Mouse (Mus musculus): Measurements from ENCODE around the gene Olfr1496.
"Not testable (repeated sequence)": the region's sequence is repeated elsewhere in the genome, so short reads cannot be mapped to it uniquely, and the experiment has no call there.

Gene Olfr1496

DNA sequence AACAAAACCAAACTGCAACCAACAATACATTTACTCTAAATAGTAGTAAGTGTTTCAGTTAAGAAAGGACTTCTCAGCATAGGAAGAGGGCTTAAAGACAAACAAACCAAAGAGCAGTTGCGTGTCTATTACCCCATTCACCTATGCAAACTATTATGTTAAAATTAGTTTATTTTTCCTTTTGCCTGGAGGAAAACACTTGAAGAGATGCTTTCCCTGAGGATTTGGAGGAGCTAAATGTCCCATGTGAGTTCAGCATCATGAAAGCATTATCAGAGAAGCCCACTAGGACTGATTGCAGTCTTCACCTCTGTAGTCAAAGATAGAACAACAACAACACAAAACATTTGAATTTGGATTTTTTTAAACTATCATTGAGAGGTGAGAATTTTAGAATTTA, at the start of gene Olfr1496:
Gene Olfr1496, plus strand, starts transcription at position 301 of the 400 bp plus-strand sequence.
- DNase-seq, result no peak

DNA sequence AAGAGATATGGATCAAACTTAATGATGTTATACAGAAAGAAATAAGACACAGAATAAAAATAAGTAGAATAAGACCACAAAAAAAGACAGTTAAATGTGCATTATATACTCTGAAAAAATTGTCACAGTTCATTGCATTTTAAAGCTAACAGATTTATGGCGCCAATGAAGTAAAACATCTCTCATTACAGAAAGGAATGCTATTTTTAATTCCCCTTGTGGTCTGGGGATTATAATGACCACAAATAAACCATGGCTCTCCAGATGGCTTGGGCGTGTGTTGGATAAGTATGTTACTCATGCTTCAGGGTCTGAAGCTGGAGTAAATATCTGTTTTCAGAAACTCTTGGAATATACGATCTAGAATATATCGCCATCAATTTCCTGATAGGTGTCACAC, 38.2 kb upstream of the Olfr1496 start, which contains the start of gene Olfr1494:
Gene Olfr1494, plus strand, starts transcription at position 301 of the 400 bp plus-strand sequence.
- DNase-seq, result no peak

DNA sequence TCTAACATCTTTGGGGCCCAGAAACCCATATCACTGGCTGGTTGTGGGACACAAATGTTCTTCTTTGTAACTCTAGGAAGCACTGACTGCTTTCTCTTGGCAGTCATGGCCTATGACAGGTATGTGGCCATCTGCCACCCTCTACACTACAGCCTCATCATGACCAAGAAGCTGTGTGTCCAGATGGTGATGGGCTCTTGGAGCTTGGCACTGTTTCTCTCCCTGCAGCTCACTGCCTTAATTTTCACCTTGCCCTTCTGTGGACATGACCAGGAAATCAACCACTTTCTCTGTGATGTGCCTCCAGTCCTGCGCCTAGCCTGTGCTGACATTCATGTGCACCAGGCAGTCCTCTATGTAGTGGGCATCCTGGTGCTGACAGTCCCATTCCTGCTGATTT, 28.3 kb upstream of the Olfr1496 start:
- DNase-seq, result no peak

DNA sequence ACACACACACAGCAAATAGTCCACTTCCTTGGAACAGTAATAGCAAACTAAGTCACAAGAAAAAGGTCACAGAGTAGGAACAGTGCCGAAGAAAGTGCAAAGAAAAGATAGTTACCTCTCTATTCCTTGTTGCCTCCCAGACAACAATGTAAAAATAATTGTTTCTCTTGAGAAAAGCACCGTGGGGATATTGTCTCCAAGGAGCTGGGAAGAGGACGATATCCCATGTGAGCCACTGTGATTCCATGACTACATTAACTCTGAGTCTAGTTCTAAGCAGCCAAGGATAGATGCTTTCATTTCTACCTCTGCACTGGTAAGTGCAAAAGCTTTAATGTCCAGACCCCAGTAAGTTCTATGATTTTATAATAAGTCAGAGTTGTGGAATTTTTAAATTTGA, 13.4 kb upstream of the Olfr1496 start, which contains the start of gene Olfr1495:
Gene Olfr1495, plus strand, starts transcription at position 301 of the 400 bp plus-strand sequence.
- DNase-seq, result no peak

DNA sequence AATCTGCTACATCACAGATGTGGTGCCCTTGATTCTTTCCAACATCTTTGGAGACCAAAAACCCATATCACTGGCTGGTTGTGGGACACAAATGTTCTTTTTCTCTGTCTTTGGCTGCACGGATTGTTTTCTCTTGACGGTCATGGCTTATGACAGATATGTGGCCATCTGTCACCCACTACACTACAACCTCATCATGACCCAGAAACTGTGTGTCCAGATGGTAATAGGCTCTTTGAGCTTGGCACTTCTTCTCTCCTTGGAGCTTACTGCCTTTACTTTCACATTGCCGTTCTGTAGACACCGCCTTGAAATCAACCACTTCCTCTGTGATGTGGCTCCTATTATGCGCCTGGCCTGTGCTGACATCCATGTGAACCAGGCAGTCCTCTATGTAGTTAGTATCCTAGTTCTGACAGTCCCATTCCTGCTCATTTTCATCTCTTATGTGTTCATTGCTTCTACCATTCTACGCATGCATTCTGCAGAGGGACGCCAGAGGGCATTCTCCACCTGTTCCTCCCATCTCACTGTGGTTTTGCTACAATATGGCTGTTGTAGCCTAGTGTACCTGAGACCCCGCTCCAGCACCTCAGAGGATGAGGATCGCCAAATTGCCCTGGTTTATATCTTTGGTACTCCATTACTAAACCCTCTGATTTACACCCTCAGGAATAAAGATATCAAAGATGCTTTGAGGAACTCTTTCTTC, 9.0 kb upstream of the Olfr1496 start:
- DNase-seq, result no peak

DNA sequence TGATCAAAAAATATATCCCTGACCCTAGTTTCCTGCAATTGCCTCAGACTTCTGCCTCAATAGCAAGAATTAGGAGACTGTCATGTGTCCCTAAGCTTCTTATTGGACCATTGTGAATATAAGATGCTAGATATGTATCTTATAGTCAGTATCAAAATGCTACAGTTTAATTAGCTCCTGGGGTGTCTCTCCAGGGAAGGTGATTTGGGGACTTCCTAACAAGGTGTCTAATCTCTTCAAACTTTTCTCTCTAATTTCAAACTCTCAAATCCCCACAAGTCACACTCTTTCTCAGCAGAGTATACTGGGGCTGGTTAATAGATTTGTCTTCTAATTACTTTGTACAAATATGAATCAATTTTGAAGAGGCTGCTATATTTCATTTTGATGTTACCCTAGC, 20.4 kb downstream of the Olfr1496 start, which contains the start of gene Olfr1497:
Gene Olfr1497, minus strand, starts transcription at position 101 of the 400 bp plus-strand sequence.
- DNase-seq, result no peak

DNA sequence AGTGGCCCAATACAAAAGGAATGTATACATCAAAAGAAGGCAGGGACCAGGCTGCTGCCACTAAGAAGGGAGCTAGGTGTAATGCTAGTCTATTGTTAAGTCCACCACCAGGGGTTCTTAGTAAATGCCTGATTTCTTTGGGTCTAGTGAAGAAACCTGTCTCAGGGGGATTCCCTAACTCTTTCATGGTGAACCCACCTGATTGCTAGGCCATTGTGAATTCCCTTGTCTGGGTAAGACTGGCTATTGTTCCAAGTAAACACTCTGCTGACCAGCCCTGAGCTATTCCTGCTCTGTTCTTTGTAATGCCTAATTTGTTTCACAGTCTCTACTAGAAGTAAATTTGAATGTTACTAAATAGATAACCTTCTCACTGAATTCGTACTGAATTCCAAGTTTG, 27.8 kb downstream of the Olfr1496 start:
- DNase-seq, result not testable (repeated sequence)

DNA sequence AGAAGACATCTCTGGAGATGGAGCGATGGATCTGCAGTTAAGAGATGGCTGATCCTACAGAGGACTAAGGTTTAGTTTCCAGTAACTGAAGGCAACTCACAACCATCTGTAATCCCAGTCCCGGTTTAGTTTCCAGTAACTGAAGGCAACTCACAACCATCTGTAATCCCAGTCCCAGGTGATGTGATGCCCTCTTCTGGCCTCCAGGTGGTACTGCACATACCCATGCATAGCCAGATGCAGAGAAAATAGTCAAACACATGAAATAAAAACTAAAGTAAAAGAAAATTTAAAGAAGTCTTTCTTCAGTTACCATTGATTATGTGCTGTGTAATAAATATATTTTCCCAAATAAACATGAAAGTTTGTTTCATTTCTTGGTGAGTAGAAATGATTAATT, 35.1 kb downstream of the Olfr1496 start:
- DNase-seq, result no peak

DNA sequence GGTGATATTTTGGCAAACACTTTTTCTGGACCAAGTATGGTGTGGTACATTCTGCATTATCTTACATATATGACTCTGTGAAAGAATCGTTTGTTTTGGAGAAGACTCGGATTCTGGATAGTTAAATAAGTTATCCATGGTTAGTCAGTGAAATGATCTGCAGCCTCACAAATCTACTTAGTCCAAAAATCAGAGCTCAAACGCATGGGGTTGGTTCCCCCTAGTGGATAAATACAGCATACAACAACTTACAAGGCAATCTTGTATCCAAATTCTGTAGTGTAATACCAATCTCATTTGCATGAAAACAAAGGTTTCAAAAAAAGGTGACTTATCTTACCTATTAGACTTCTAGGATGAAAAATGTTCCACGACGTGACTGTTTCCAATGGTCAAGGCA, 41.1 kb downstream of the Olfr1496 start:
- DNase-seq, result no peak

DNA sequence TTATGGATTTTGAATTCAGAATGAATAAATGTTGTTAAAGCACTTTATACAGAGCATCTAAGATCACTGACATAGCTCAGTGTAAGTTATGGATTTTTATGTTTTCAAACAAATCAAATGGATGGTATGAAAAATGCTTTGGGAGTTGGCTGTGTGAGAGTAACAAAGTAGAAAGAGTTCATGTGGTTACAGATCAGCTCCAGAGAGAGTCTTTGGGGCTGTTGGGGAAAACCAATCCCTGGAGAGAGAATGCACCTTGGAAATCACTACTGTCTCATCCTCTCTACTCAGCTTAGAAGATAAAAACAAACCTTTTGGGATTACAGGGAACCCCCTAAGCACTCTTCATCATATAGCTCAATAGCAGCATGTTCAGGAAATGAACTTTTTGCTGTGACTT, 41.7 kb downstream of the Olfr1496 start, which contains the start of gene Olfr1499:
Gene Olfr1499, minus strand, starts transcription at position 101 of the 400 bp plus-strand sequence.
- no peak for DNase-seq

DNA sequence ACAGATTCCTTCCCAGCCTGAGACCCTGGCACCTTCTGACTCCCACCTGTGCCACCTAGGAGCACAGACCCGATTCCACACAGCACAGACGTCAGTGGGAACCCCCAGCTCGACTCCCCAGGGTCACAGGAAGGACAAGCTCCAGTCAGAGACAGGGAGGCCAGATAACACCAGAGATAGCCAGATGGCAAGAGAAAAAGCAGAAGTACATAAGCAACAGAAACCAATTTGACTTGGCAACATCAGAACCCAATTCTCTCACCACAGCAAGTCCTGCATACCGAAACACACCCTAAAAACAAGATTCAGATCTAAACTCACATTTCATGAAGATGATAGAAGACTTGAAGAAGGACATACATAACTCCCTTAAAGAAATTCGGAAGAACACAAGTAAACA, 43.2 kb downstream of the Olfr1496 start:
- DNase-seq, result no peak

DNA sequence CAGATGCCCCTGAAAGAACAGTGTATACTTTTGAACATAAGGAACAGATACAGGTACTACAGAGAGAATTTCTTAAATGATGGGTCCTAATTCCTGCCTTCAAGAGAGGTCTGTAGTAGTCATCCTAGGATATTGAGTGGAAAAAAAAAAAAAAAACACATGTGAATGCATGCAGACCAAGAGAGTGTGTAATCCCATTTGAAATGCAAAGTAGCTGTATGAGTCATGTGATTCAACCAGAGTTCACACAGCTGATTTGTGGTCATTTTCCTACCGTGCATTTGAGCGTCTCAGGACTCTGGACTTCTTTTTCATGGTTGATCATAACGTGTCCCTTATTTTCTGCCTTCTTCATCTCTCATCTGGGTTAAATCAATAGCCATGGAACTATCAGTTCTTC, 50.8 kb downstream of the Olfr1496 start:
- no peak for DNase-seq

DNA sequence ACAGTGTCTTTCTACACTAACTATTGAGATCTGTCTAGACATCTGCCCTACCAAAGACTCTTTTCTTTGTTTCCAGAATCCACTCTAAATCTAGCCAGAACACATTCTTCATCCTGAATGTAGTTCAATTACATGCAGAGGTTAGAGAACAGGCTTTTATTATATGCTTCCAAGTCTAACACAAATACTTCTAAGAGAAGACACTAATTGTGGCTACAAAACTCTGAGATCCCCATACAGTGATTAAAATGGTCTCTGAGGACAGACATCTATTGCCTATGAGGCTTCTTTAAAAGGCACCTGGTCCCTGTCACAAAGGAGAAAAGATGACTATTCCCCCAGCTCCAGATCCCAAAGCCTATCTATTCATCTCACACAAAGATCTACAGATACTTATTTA, 52.7 kb downstream of the Olfr1496 start, which contains the start of gene Olfr1500:
Gene Olfr1500, minus strand, starts transcription at position 101 of the 400 bp plus-strand sequence.
- no peak for DNase-seq

Measured in lung, postnatal 4 days (tissue).